8 mouse cellular contexts compared by ENCODE assay signal in the genomic region with DNA sequence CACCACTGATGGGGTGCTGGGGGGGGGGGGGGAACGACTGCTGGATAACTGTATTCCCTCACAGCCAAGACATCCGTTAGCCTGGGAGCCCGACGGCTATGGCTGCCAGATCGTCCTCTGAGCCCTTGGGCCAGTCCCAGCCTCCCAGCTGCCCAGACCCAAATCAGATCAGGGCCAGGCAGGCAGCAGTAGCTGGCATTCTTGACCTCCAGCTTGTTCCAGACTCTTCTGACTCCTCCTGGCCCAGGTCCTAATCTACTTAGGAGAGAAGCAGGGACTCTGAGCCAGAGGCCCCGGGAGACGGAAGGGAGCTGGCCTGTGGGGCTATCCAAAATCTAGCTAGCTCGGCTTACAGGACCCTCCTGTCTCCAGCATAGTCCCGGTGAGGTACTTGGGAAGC. TPM values are rescaled to one million over a fixed set of nuclear protein-coding genes. Genes with fewer than 3 reads are reported as not detected.
A peak's percentile ranks its signal among the peaks of the same experiment; 100 is the strongest.
DNase-seq lines count a peak whose midpoint lies in the region; ATAC-seq and TF ChIP-seq lines count a peak whose summit lies in the region.

No protein-coding gene starts in this region.

- H3K4me1 ChIP-seq in forebrain, embryonic 10.5 days = peaks cover 12% of the 10 kb centered on the region
- no peaks in the 10 kb centered on the region for H3K4me1 ChIP-seq in forebrain, embryonic 14.5 days (ENCODE audit: control insufficient read depth, insufficient read depth, low read length)
- 0 out of 2 replicates have a peak, but pooled peaks cover 4% of the 10 kb centered on the region for H3K4me1 ChIP-seq in kidney, embryonic 14.5 days (ENCODE audit: control insufficient read depth, insufficient read depth, low read length)

- peaks cover 5% of the 10 kb centered on the region; the same call in 1 of the 2 replicates for H3K9me3 ChIP-seq in forebrain, embryonic 10.5 days
- H3K9me3 ChIP-seq in forebrain, embryonic 14.5 days (replicated peaks; ENCODE audit: control insufficient read depth, low read length) = no peaks in the 10 kb centered on the region
- peaks cover 2% of the 10 kb centered on the region; the same call in 1 of the 2 replicates for H3K9me3 ChIP-seq in kidney, embryonic 14.5 days (ENCODE audit: control insufficient read depth, low read length)

- no peak overlapping the region for H3K9ac ChIP-seq in forebrain, embryonic 14.5 days (ENCODE audit: low read length)
- H3K9ac ChIP-seq in kidney, embryonic 14.5 days (ENCODE audit: low read depth, low read length) = no peak overlapping the region

- no peak for DNase-seq in forebrain, embryonic 10.5 days (ENCODE audit: extremely low spot score, low spot score)
- DNase-seq in forebrain, embryonic 14.5 days (ENCODE audit: low spot score) = no peak
- peak; percentile 63 for DNase-seq in adrenal gland, adult 8-10 months
- DNase-seq in gastrocnemius, adult 2 months = peak; percentile 91
- DNase-seq in layer of hippocampus, postnatal 25 days (ENCODE audit: extremely low spot score in 1 of 2, low spot score in 1 of 2) = no peak
- no peak for DNase-seq in right cerebral cortex, postnatal 36 days (ENCODE audit: low spot score in 2 of 2)

- H3K4me2 ChIP-seq in forebrain, embryonic 14.5 days (ENCODE audit: low read length) = no peak overlapping the region
- no peak overlapping the region for H3K4me2 ChIP-seq in kidney, embryonic 14.5 days (replicated peaks; ENCODE audit: low read depth, low read length)

- no peaks in the 10 kb centered on the region for H3K27me3 ChIP-seq in forebrain, embryonic 10.5 days (ENCODE audit: poor library complexity, severe bottlenecking)
- no peaks in the 10 kb centered on the region for H3K27me3 ChIP-seq in forebrain, embryonic 14.5 days (replicated peaks; ENCODE audit: control insufficient read depth, insufficient read depth, low read length)
- no peaks in the 10 kb centered on the region for H3K27me3 ChIP-seq in kidney, embryonic 14.5 days (ENCODE audit: control insufficient read depth, insufficient read depth, low read length)

- H3K36me3 ChIP-seq in forebrain, embryonic 10.5 days (replicated peaks) = peaks cover 70% of the 10 kb centered on the region
- H3K36me3 ChIP-seq in forebrain, embryonic 14.5 days (ENCODE audit: control insufficient read depth, insufficient read depth, low read length) = peaks cover 12% of the 10 kb centered on the region
- H3K36me3 ChIP-seq in kidney, embryonic 14.5 days (ENCODE audit: control insufficient read depth, insufficient read depth, low read length) = peaks cover 11% of the 10 kb centered on the region

- TF ChIP-seq CTCF in gastrocnemius, adult 2 months (IDR thresholded peaks at IDR 0.05) = no peak

- WGBS in forebrain, embryonic 10.5 days = 78% methylated on average over 9 of the region's 9 CpGs
- WGBS in forebrain, embryonic 14.5 days = 73% methylated on average over 9 of the region's 9 CpGs
- WGBS in kidney, embryonic 14.5 days = 75% methylated on average over 9 of the region's 9 CpGs

- intact Hi-C loops in gastrocnemius, adult 2 months (cut with DNase I) = loop anchor here (2.0 to 5.0 kb wide), 2 partner anchors 16 to 36 kb away; partner anchors contain the start of gene Gtf2ird1

- H3K4me3 ChIP-seq in forebrain, embryonic 10.5 days = no peak overlapping the region
- no peak overlapping the region for H3K4me3 ChIP-seq in forebrain, embryonic 14.5 days (ENCODE audit: low read depth, low read length)
- H3K4me3 ChIP-seq in gastrocnemius, adult 2 months = peak overlapping the region; percentile 15; the same call in 1 of the 2 replicates
- H3K4me3 ChIP-seq in kidney, embryonic 14.5 days (ENCODE audit: low read length) = no peak overlapping the region

- H3K27ac ChIP-seq in forebrain, embryonic 10.5 days = peak overlapping the region; percentile 45; the same call in 1 of the 2 replicates
- H3K27ac ChIP-seq in forebrain, embryonic 14.5 days (ENCODE audit: low read depth, low read length) = no peak overlapping the region
- H3K27ac ChIP-seq in gastrocnemius, adult 2 months = peak overlapping the region; percentile 72
- 0 out of 2 replicates have a peak overlapping the region, but pooled peaks have one; percentile 7 for H3K27ac ChIP-seq in kidney, embryonic 14.5 days (ENCODE audit: low read depth, low read length)

- ATAC-seq in forebrain, embryonic 14.5 days = no peak
- ATAC-seq in kidney, embryonic 14.5 days (ENCODE audit: low FRiP score, low TSS enrichment) = no peak
- no peak for ATAC-seq in CD4-positive, CD25-positive, alpha-beta regulatory T cell, adult 4 months

RNA-seq across cellular contexts. Expression of gene Gtf2ird1, which starts 35.5 kb away (rescaled TPM):
- 92.6 and 98.9 TPM in 2 replicates for polyA plus RNA-seq in forebrain, embryonic 10.5 days (2016; fragmentation: Nextera tagmentation; extraction: Ambion mirVana)
- polyA plus RNA-seq in forebrain, embryonic 14.5 days (2014; fragmentation: Nextera tagmentation; extraction: Ambion mirVana) = 50.9 and 60.7 TPM in 2 replicates
- 10 to 100 TPM; 46.0 to 93.0 (median 63.1) TPM for total RNA-seq in adrenal gland, adult 8-10 months (2022)
- 10 to 100 TPM; 14.6 to 21.5 TPM for total RNA-seq in gastrocnemius, adult 2 months (2021)
- polyA plus RNA-seq in kidney, embryonic 14.5 days (2014; fragmentation: Nextera tagmentation; extraction: Ambion mirVana) = 60.9 and 84.8 TPM in 2 replicates
- polyA plus RNA-seq in CD4-positive, CD25-positive, alpha-beta regulatory T cell, adult 4 months (2017; shearing (Covaris generic)) = 1 to 10 TPM; 6.0 to 8.0 TPM
- 10 to 100 TPM; 23.1 to 29.9 TPM for total RNA-seq in layer of hippocampus, postnatal 25 days (2021)

Comparison
In these comparisons a context has a peak if more than half of its experiments do, and no peak if none do; other contexts are left out.
1. DNase-seq: peak in adrenal gland, adult 8-10 months (single experiment) and gastrocnemius, adult 2 months (single experiment); none in forebrain, embryonic 10.5 days (single experiment), forebrain, embryonic 14.5 days (single experiment), layer of hippocampus, postnatal 25 days (0 of 2) and right cerebral cortex, postnatal 36 days (0 of 2).